In genomic region chr15:18844807-18845206, GRCm38 (mm10) we compare ENCODE assay signal across 11 mouse cellular contexts. TPM values are rescaled to one million over a fixed set of nuclear protein-coding genes. Genes with fewer than 3 reads are reported as not detected.
DNase-seq lines count a peak whose midpoint lies in the region; ATAC-seq and TF ChIP-seq lines count a peak whose summit lies in the region.
"Had no signal": no experiment of that assay in that cellular context is flagged by ENCODE, and none has a peak within 500 bp of the region (broad histone marks: within the 10 kb centered on the region; RNA-seq: fewer than 3 reads in every experiment).

No protein-coding gene starts in this region.

- H3K9ac ChIP-seq in heart, embryonic 14.5 days (ENCODE audit: low read length), result no peak overlapping the region
- H3K9ac ChIP-seq in neural tube, embryonic 12.5 days, result no peak overlapping the region
- H3K9ac ChIP-seq in limb, embryonic 11.5 days (ENCODE audit: low read length), result no peak overlapping the region

- H3K4me3 ChIP-seq in heart, embryonic 14.5 days (ENCODE audit: control insufficient read depth in 1 of 2, insufficient read depth in 1 of 2, low read depth in 1 of 2, low read length in 2 of 2), result no peak overlapping the region; a peak in 1 of 4 replicates
- H3K4me3 ChIP-seq in neural tube, embryonic 12.5 days, result no peak overlapping the region
- no peak overlapping the region for H3K4me3 ChIP-seq in limb, embryonic 11.5 days (ENCODE audit: low read depth, low read length)
- no peak overlapping the region for H3K4me3 ChIP-seq in gastrocnemius, adult 2 months
- no peak overlapping the region for H3K4me3 ChIP-seq in thymus, adult 2 months (ENCODE audit: control insufficient read depth, insufficient read depth, low read length)

- intact Hi-C loops in heart, postnatal 10 days (cut with DNase I), result no loop called here
- intact Hi-C loops in gastrocnemius, adult 2 months (cut with DNase I), result no loop called here

- no peak for DNase-seq in heart, postnatal 10 days
- no peak for DNase-seq in neural tube, embryonic 10.5 days (ENCODE audit: extremely low spot score, low spot score)
- peak; percentile 28 for DNase-seq in limb, embryonic 11.5 days (ENCODE audit: low spot score)
- no peak for DNase-seq in gastrocnemius, adult 2 months
- no peak for DNase-seq in thymus, adult 2 months
- DNase-seq: heart, postnatal 14 days; liver; thymus, postnatal 25 days had no signal

- no peaks in the 10 kb centered on the region for H3K4me1 ChIP-seq in heart, embryonic 14.5 days (ENCODE audit: control insufficient read depth in 2 of 2, insufficient read depth in 2 of 2, low read length in 2 of 2)
- no peaks in the 10 kb centered on the region for H3K4me1 ChIP-seq in neural tube, embryonic 12.5 days
- 0 out of 2 replicates have a peak, but pooled peaks cover 3% of the 10 kb centered on the region for H3K4me1 ChIP-seq in limb, embryonic 11.5 days (ENCODE audit: control insufficient read depth, insufficient read depth, low read length)
- no peaks in the 10 kb centered on the region for H3K4me1 ChIP-seq in thymus, adult 2 months (replicated peaks; ENCODE audit: control insufficient read depth, insufficient read depth, low read length)

- peak overlapping the region; percentile 52 for H3K4me2 ChIP-seq in heart, embryonic 14.5 days (ENCODE audit: low read length)
- 0 out of 2 replicates have a peak overlapping the region, but pooled peaks have one; percentile 6 for H3K4me2 ChIP-seq in neural tube, embryonic 12.5 days (replicated peaks)
- no peak overlapping the region for H3K4me2 ChIP-seq in limb, embryonic 11.5 days (ENCODE audit: low read depth, severe bottlenecking)

- no peaks in the 10 kb centered on the region for H3K27me3 ChIP-seq in heart, embryonic 14.5 days (ENCODE audit: control insufficient read depth, insufficient read depth, low read length)
- H3K27me3 ChIP-seq in neural tube, embryonic 12.5 days (replicated peaks), result no peaks in the 10 kb centered on the region
- H3K27me3 ChIP-seq in limb, embryonic 11.5 days (ENCODE audit: control insufficient read depth, insufficient read depth, low read length), result no peaks in the 10 kb centered on the region
- H3K27me3 ChIP-seq in thymus, adult 2 months (ENCODE audit: control insufficient read depth, insufficient read depth, low read length), result no peaks in the 10 kb centered on the region

- WGBS in heart, embryonic 14.5 days, result 40% methylated on average over 5 of the region's 5 CpGs
- WGBS in neural tube, embryonic 12.5 days, result 45% methylated on average over 5 of the region's 5 CpGs
- 26% methylated on average over 5 of the region's 5 CpGs for WGBS in limb, embryonic 11.5 days
- WGBS in thymus, adult 2 months, result 84% methylated on average over 5 of the region's 5 CpGs

- H3K36me3 ChIP-seq in heart, embryonic 14.5 days (ENCODE audit: control insufficient read depth, insufficient read depth, low read length), result no peaks in the 10 kb centered on the region
- H3K36me3 ChIP-seq in neural tube, embryonic 12.5 days, result no peaks in the 10 kb centered on the region
- H3K36me3 ChIP-seq in limb, embryonic 11.5 days (ENCODE audit: control insufficient read depth, insufficient read depth, low read length), result no peaks in the 10 kb centered on the region
- H3K36me3 ChIP-seq in thymus, adult 2 months (ENCODE audit: control insufficient read depth, insufficient read depth, low read length), result no peaks in the 10 kb centered on the region

- no peak for TF ChIP-seq CTCF in gastrocnemius, adult 2 months (IDR thresholded peaks at IDR 0.05)
- no peak for TF ChIP-seq CTCF in thymus, adult 2 months (IDR thresholded peaks at IDR 0.05; ENCODE audit: borderline replicate concordance, control insufficient read depth, extremely low read depth, insufficient read depth, low read length, poor library complexity)

- no peak overlapping the region; a peak in 1 of 4 replicates for H3K27ac ChIP-seq in heart, embryonic 14.5 days (replicated peaks in 1 of 2; ENCODE audit: control insufficient read depth in 1 of 2, insufficient read depth in 1 of 2, low read depth in 2 of 2, low read length in 2 of 2)
- no peak overlapping the region for H3K27ac ChIP-seq in neural tube, embryonic 12.5 days
- no peak overlapping the region for H3K27ac ChIP-seq in limb, embryonic 11.5 days (replicated peaks; ENCODE audit: low read depth, low read length)
- H3K27ac ChIP-seq in gastrocnemius, adult 2 months, result no peak overlapping the region
- H3K27ac ChIP-seq in thymus, adult 2 months (ENCODE audit: control insufficient read depth, insufficient read depth, low read length), result no peak overlapping the region

- ATAC-seq in heart, embryonic 14.5 days (ENCODE audit: insufficient number of reproducible peaks, insufficient read depth, low FRiP score, low read depth), result no peak
- ATAC-seq in neural tube, embryonic 12.5 days (ENCODE audit: low FRiP score, low read depth), result 0 out of 2 replicates have a peak, but pooled peaks have one; percentile 25
- ATAC-seq in limb, embryonic 11.5 days (ENCODE audit: insufficient number of reproducible peaks, low FRiP score, low TSS enrichment, low read depth), result 0 out of 2 replicates have a peak, but pooled peaks have one; percentile 31
- ATAC-seq: activated CD4-positive, CD25-positive, alpha-beta regulatory T cell, adult 4 months had no signal

- H3K9me3 ChIP-seq in heart, embryonic 14.5 days (ENCODE audit: control insufficient read depth, low read length), result no peaks in the 10 kb centered on the region
- H3K9me3 ChIP-seq in neural tube, embryonic 12.5 days, result no peaks in the 10 kb centered on the region
- no peaks in the 10 kb centered on the region for H3K9me3 ChIP-seq in limb, embryonic 11.5 days (ENCODE audit: control insufficient read depth, low read length)

- TF ChIP-seq POLR2A in thymus, adult 2 months (IDR thresholded peaks at IDR 0.05; ENCODE audit: control insufficient read depth, extremely low read depth, insufficient read depth, low read length, poor library complexity), result no peak

RNA-seq across cellular contexts. Expression of gene Cdh10, which starts 26.1 kb away (rescaled TPM):
- polyA plus RNA-seq in heart, embryonic 14.5 days (2014; fragmentation: Nextera tagmentation; extraction: Ambion mirVana), result 1.4 and 1.6 TPM in 2 replicates
- total RNA-seq in heart, postnatal 10 days (2021), result under 1 TPM; 0.10 to 0.17 TPM
- polyA plus RNA-seq in neural tube, embryonic 12.5 days (2016; fragmentation: Nextera tagmentation; extraction: Ambion mirVana), result 7.3 and 8.4 TPM in 2 replicates
- polyA plus RNA-seq in limb, embryonic 11.5 days (2014; fragmentation: Nextera tagmentation; extraction: Ambion mirVana), result 2.8 and 3.2 TPM in 2 replicates
- total RNA-seq in gastrocnemius, adult 2 months (2021), result not detected
- polyA plus RNA-seq in thymus, adult 2 months (2012; rRNA removed), result 0.06 TPM in 1 of 2 replicates, not detected in the other
- polyA plus RNA-seq: activated CD4-positive, CD25-positive, alpha-beta regulatory T cell, adult 4 months had no signal
